Mouse (Mus musculus) Patski (cell line): ENCODE results near the gene Vezf1. TPM values are rescaled to one million over a fixed set of nuclear protein-coding genes. Genes with fewer than 3 reads are reported as not detected.

ENCODE experiments used
- ATAC-seq: fragments of 100-300 bp; one replicate; pipeline ENCODE4 v1.8.0; 2021
- CTCF ChIA-PET: fragments of 350-600 bp; sonication (Branson Sonifier 250); formaldehyde crosslinking; loops from one replicate; lab custom pipeline; 2022; ENCODE audit warnings: inconsistent platforms; lab: Charles Lee
- POLR2A ChIA-PET: fragments of 350-600 bp; sonication (Branson Sonifier 250); formaldehyde crosslinking; loops from one replicate; lab custom pipeline; 2022; ENCODE audit warnings: antibody characterized with exemption, inconsistent platforms; lab: Charles Lee
- DNase-seq: peaks from one replicate; pipeline ENCODE4 v3.0.0-alpha.2; 2011; ENCODE audit warnings: low read depth, low spot score
- H3K27me3 ChIP-seq: fragments of 371-371 bp; one replicate; pipeline ENCODE4 v1.5.1; 2021
- CTCF ChIP-seq: fragments of 100-300 bp; IDR thresholded peaks from one replicate; pipeline ENCODE4 v1.5.1; 2021
- in situ Hi-C: fragments of 300-500 bp; cut with MboI; formaldehyde crosslinking; loops from 3 replicates; pipeline ENCODE4 v1.11.1; 2018; ENCODE audit warnings: low pct_unique_long_range_greater_than_20kb, mixed read lengths
- polyA plus RNA-seq: library from polyadenylated mRNA; unstranded; gene quantifications from one replicate; pipeline ENCODE4 v1.2.3, GENCODE M21; 2021

Vezf1 gene
- polyA plus RNA-seq, 1 experiment from 2014 or later, result 56.7 TPM

GRCm38 (mm10) chr11:88052638-88053037 lies 15.4 kb upstream of the Vezf1 start:
- in situ Hi-C loops, result loop anchor here (10.0 kb wide), 1 partner anchor 772 kb away; no protein-coding TSS in a partner anchor
- no peak for TF ChIP-seq CTCF
- POLR2A ChIA-PET, result interaction anchor here (0.6 to 1.6 kb wide), 8 partner anchors 66 to 1106 kb away, joined by 3 to 5 read pairs (median 3); no protein-coding TSS in a partner anchor
- no peaks in the 10 kb centered on the region for H3K27me3 ChIP-seq
- CTCF ChIA-PET, result interaction anchor here (0.8 to 4.2 kb wide), 8 partner anchors 13 to 148 kb away, joined by 3 to 22 read pairs (median 6); no protein-coding TSS in a partner anchor
- no peak for DNase-seq
- no peak for ATAC-seq

- H3K27me3 ChIP-seq, result no peaks in the 10 kb centered on the region
- TF ChIP-seq CTCF, result no peak
- no peak for ATAC-seq
- ChIA-PET POLR2A (interaction anchor here (0.9 to 1.9 kb wide), 5 partner anchors 78 to 148 kb away, joined by 3 to 9 read pairs (median 4); no protein-coding TSS in a partner anchor), CTCF (interaction anchor here (0.8 to 4.3 kb wide), 13 partner anchors 17 to 161 kb away, joined by 3 to 39 read pairs (median 5); partner anchors contain the start of gene Mrps23)
- no peak for DNase-seq
- in situ Hi-C loops, result loop anchor here (10.0 kb wide), 1 partner anchor 771 kb away; no protein-coding TSS in a partner anchor
Measured at GRCm38 (mm10) chr11:88053821-88054220, 14.3 kb upstream of the Vezf1 start.

- DNase-seq (no peak), ATAC-seq (no peak)
- ChIA-PET CTCF (interaction anchor here (0.7 to 4.3 kb wide), 18 partner anchors 9 to 160 kb away, joined by 3 to 39 read pairs (median 4); partner anchors contain the start of gene Mrps23), POLR2A (interaction anchor here (0.9 to 1.9 kb wide), 5 partner anchors 66 to 148 kb away, joined by 4 to 9 read pairs (median 4); no protein-coding TSS in a partner anchor)
- in situ Hi-C loops, result loop anchor here (10.0 kb wide), 1 partner anchor 770 kb away; no protein-coding TSS in a partner anchor
- H3K27me3 ChIP-seq, result no peaks in the 10 kb centered on the region
- peak; percentile 62 for TF ChIP-seq CTCF
Measured at GRCm38 (mm10) chr11:88054589-88054988, 13.5 kb upstream of the Vezf1 start.

- in situ Hi-C loops, result loop anchor here (5.0 to 10.0 kb wide), 2 partner anchors 142 to 769 kb away; no protein-coding TSS in a partner anchor
- POLR2A ChIA-PET, result interaction anchor here (1.2 kb wide), 1 partner anchor 144 kb away, joined by 4 read pairs; no protein-coding TSS in a partner anchor
- CTCF ChIA-PET, result interaction anchor here (0.8 to 4.3 kb wide), 8 partner anchors 15 to 148 kb away, joined by 3 to 39 read pairs (median 6); partner anchors contain the start of gene Mrps23
- DNase-seq (no peak), ATAC-seq (no peak)
- no peak for TF ChIP-seq CTCF
- no peaks in the 10 kb centered on the region for H3K27me3 ChIP-seq
Measured at GRCm38 (mm10) chr11:88055777-88056176, 12.3 kb upstream of the Vezf1 start.

- in situ Hi-C loops, result loop anchor here (5.0 to 10.0 kb wide), 2 partner anchors 140 to 767 kb away; no protein-coding TSS in a partner anchor
- DNase-seq (no peak), ATAC-seq (no peak)
Measured at GRCm38 (mm10) chr11:88057788-88058187, 10.3 kb upstream of the Vezf1 start.

GRCm38 (mm10) chr11:88059141-88059540 lies 8.9 kb upstream of the Vezf1 start:
- CTCF ChIA-PET, result interaction anchor here (0.7 to 4.6 kb wide), 16 partner anchors 8 to 770 kb away, joined by 3 to 58 read pairs (median 4); partner anchors contain the start of genes Srsf1 and Vezf1
- in situ Hi-C loops, result loop anchor here (5.0 to 10.0 kb wide), 2 partner anchors 138 to 766 kb away; no protein-coding TSS in a partner anchor
- POLR2A ChIA-PET, result interaction anchor here (0.8 to 1.2 kb wide), 2 partner anchors 10 to 141 kb away, joined by 3 to 4 read pairs; no protein-coding TSS in a partner anchor
- TF ChIP-seq CTCF, result peak; percentile 85
- peak; percentile 87 for ATAC-seq
- no peaks in the 10 kb centered on the region for H3K27me3 ChIP-seq
- no peak for DNase-seq

More at GRCm38 (mm10) chr11:88057788-88058187, 10.3 kb upstream of the Vezf1 start:
- ChIA-PET POLR2A (interaction anchor here (1.0 to 1.4 kb wide), 4 partner anchors 9 to 130 kb away, joined by 3 to 7 read pairs (median 4); partner anchors contain the start of genes Srsf1 and Vezf1), CTCF (interaction anchor here (1.2 to 4.3 kb wide), 4 partner anchors 83 to 143 kb away, joined by 3 to 39 read pairs (median 7); no protein-coding TSS in a partner anchor)
- TF ChIP-seq CTCF, result peak; percentile 24
- H3K27me3 ChIP-seq, result no peaks in the 10 kb centered on the region

GRCm38 (mm10) chr11:88061892-88062625 lies 6.0 kb upstream of the Vezf1 start:
- TF ChIP-seq CTCF, result peak; percentile 63
- ChIA-PET CTCF (interaction anchor here (0.7 to 4.6 kb wide), 11 partner anchors 9 to 153 kb away, joined by 3 to 58 read pairs (median 4); no protein-coding TSS in a partner anchor), POLR2A (interaction anchor here (0.6 to 1.6 kb wide), 4 partner anchors 99 to 453 kb away, joined by 3 to 6 read pairs (median 4); no protein-coding TSS in a partner anchor)
- ATAC-seq, result no peak
- DNase-seq, result no peak
- H3K27me3 ChIP-seq, result no peaks in the 10 kb centered on the region
- in situ Hi-C loops, result no loop called here

- no peak for TF ChIP-seq CTCF
- in situ Hi-C loops, result no loop called here
- ATAC-seq, result no peak
- ChIA-PET CTCF (interaction anchor here (1.2 to 1.9 kb wide), 5 partner anchors 13 to 131 kb away, joined by 3 to 7 read pairs (median 4); no protein-coding TSS in a partner anchor), POLR2A (no interaction called here)
- no peaks in the 10 kb centered on the region for H3K27me3 ChIP-seq
- no peak for DNase-seq
Measured at GRCm38 (mm10) chr11:88065732-88066131, 2.3 kb upstream of the Vezf1 start.

GRCm38 (mm10) chr11:88067191-88067585 lies 891 bp upstream of the Vezf1 start:
- TF ChIP-seq CTCF, result no peak
- H3K27me3 ChIP-seq, result no peaks in the 10 kb centered on the region
- CTCF ChIA-PET, result interaction anchor here (0.7 to 1.9 kb wide), 7 partner anchors 8 to 129 kb away, joined by 3 to 7 read pairs (median 4); no protein-coding TSS in a partner anchor
- POLR2A ChIA-PET, result interaction anchor here (0.5 to 3.1 kb wide), 6 partner anchors 10 to 1125 kb away, joined by 3 to 20 read pairs (median 5); no protein-coding TSS in a partner anchor
- no peak for DNase-seq
- no peak for ATAC-seq
- in situ Hi-C loops, result no loop called here
